Mouse (Mus musculus): ENCODE results near the gene Cnn3. TPM values are rescaled to one million over a fixed set of nuclear protein-coding genes. Genes with fewer than 3 reads are reported as not detected.
A peak's percentile ranks its signal among the peaks of the same experiment; 100 is the strongest.

Cnn3 gene
- polyA plus RNA-seq, 1 experiment from 2014 or later, result 488 TPM

GRCm38 (mm10) chr3:121481564-121481963, 55.3 kb downstream of the Cnn3 start:
- 20% methylated on average over 6 of the region's 6 CpGs for WGBS (ENCODE audit: insufficient replicate concordance)
- H3K4me3 ChIP-seq (ENCODE audit: low read depth, low read length), result no peak overlapping the region
- no peaks in the 10 kb centered on the region for H3K36me3 ChIP-seq (ENCODE audit: control insufficient read depth, insufficient read depth, low read length)
- peaks cover 9% of the 10 kb centered on the region for H3K4me1 ChIP-seq (ENCODE audit: control insufficient read depth, insufficient read depth, low read length)
- H3K4me2 ChIP-seq, result no peak overlapping the region
- ATAC-seq (replicated peaks; ENCODE audit: insufficient number of reproducible peaks, low FRiP score, low TSS enrichment), result no peak
- H3K27ac ChIP-seq (ENCODE audit: low read depth, low read length), result no peak overlapping the region
- no peak overlapping the region for H3K9ac ChIP-seq (ENCODE audit: low read depth, low read length)
- H3K27me3 ChIP-seq (ENCODE audit: control insufficient read depth, insufficient read depth, low read length), result no peaks in the 10 kb centered on the region
- H3K9me3 ChIP-seq (replicated peaks; ENCODE audit: control insufficient read depth, low read length), result no peaks in the 10 kb centered on the region

- Histone ChIP-seq H3K4me3 (ENCODE audit: low read depth, low read length) (no peak overlapping the region), H3K27me3 (ENCODE audit: control insufficient read depth, insufficient read depth, low read length) (no peaks in the 10 kb centered on the region), H3K4me2 (no peak overlapping the region), H3K9ac (ENCODE audit: low read depth, low read length) (no peak overlapping the region), H3K36me3 (ENCODE audit: control insufficient read depth, insufficient read depth, low read length) (no peaks in the 10 kb centered on the region), H3K4me1 (ENCODE audit: control insufficient read depth, insufficient read depth, low read length) (peaks cover 9% of the 10 kb centered on the region), H3K27ac (ENCODE audit: low read depth, low read length) (no peak overlapping the region), H3K9me3 (replicated peaks; ENCODE audit: control insufficient read depth, low read length) (no peaks in the 10 kb centered on the region)
- WGBS (ENCODE audit: insufficient replicate concordance), result 49% methylated on average over 25 of the region's 25 CpGs
- ATAC-seq (replicated peaks; ENCODE audit: insufficient number of reproducible peaks, low FRiP score, low TSS enrichment), result no peak
Measured at GRCm38 (mm10) chr3:121483266-121484161, 57.2 kb downstream of the Cnn3 start.

GRCm38 (mm10) chr3:121485201-121485600, 58.9 kb downstream of the Cnn3 start:
- ATAC-seq (replicated peaks; ENCODE audit: insufficient number of reproducible peaks, low FRiP score, low TSS enrichment), result no peak
- H3K4me3 ChIP-seq (ENCODE audit: low read depth, low read length), result no peak overlapping the region
- H3K27me3 ChIP-seq (ENCODE audit: control insufficient read depth, insufficient read depth, low read length), result no peaks in the 10 kb centered on the region
- no peaks in the 10 kb centered on the region for H3K36me3 ChIP-seq (ENCODE audit: control insufficient read depth, insufficient read depth, low read length)
- no peak overlapping the region for H3K9ac ChIP-seq (ENCODE audit: low read depth, low read length)
- no peak overlapping the region for H3K27ac ChIP-seq (ENCODE audit: low read depth, low read length)
- H3K9me3 ChIP-seq (replicated peaks; ENCODE audit: control insufficient read depth, low read length), result no peaks in the 10 kb centered on the region
- H3K4me1 ChIP-seq (ENCODE audit: control insufficient read depth, insufficient read depth, low read length), result peaks cover 18% of the 10 kb centered on the region
- no peak overlapping the region for H3K4me2 ChIP-seq
- WGBS (ENCODE audit: insufficient replicate concordance), result 74% methylated on average over 2 of the region's 2 CpGs

GRCm38 (mm10) chr3:121489462-121490118, 63.3 kb downstream of the Cnn3 start:
- no peaks in the 10 kb centered on the region for H3K27me3 ChIP-seq (ENCODE audit: control insufficient read depth, insufficient read depth, low read length)
- WGBS (ENCODE audit: insufficient replicate concordance), result 72% methylated on average over 12 of the region's 12 CpGs
- no peak overlapping the region for H3K9ac ChIP-seq (ENCODE audit: low read depth, low read length)
- H3K9me3 ChIP-seq (replicated peaks; ENCODE audit: control insufficient read depth, low read length), result no peaks in the 10 kb centered on the region
- no peak for ATAC-seq (replicated peaks; ENCODE audit: insufficient number of reproducible peaks, low FRiP score, low TSS enrichment)
- H3K4me3 ChIP-seq (ENCODE audit: low read depth, low read length), result no peak overlapping the region
- no peak overlapping the region for H3K4me2 ChIP-seq
- H3K4me1 ChIP-seq (ENCODE audit: control insufficient read depth, insufficient read depth, low read length), result peaks cover 15% of the 10 kb centered on the region
- no peaks in the 10 kb centered on the region for H3K36me3 ChIP-seq (ENCODE audit: control insufficient read depth, insufficient read depth, low read length)
- H3K27ac ChIP-seq (ENCODE audit: low read depth, low read length), result no peak overlapping the region

GRCm38 (mm10) chr3:121490941-121491340, 64.6 kb downstream of the Cnn3 start:
- 39% methylated on average over 5 of the region's 5 CpGs for WGBS (ENCODE audit: insufficient replicate concordance)
- no peaks in the 10 kb centered on the region for H3K27me3 ChIP-seq (ENCODE audit: control insufficient read depth, insufficient read depth, low read length)
- H3K36me3 ChIP-seq (ENCODE audit: control insufficient read depth, insufficient read depth, low read length), result no peaks in the 10 kb centered on the region
- H3K4me2 ChIP-seq, result no peak overlapping the region
- no peaks in the 10 kb centered on the region for H3K9me3 ChIP-seq (replicated peaks; ENCODE audit: control insufficient read depth, low read length)
- H3K9ac ChIP-seq (ENCODE audit: low read depth, low read length), result no peak overlapping the region
- no peak for ATAC-seq (replicated peaks; ENCODE audit: insufficient number of reproducible peaks, low FRiP score, low TSS enrichment)
- H3K27ac ChIP-seq (ENCODE audit: low read depth, low read length), result no peak overlapping the region
- no peak overlapping the region for H3K4me3 ChIP-seq (ENCODE audit: low read depth, low read length)
- peaks cover 15% of the 10 kb centered on the region for H3K4me1 ChIP-seq (ENCODE audit: control insufficient read depth, insufficient read depth, low read length)

- Histone ChIP-seq H3K4me2 (no peak overlapping the region), H3K4me1 (ENCODE audit: control insufficient read depth, insufficient read depth, low read length) (peaks cover 15% of the 10 kb centered on the region), H3K4me3 (ENCODE audit: low read depth, low read length) (no peak overlapping the region), H3K9me3 (replicated peaks; ENCODE audit: control insufficient read depth, low read length) (no peaks in the 10 kb centered on the region), H3K36me3 (ENCODE audit: control insufficient read depth, insufficient read depth, low read length) (no peaks in the 10 kb centered on the region), H3K9ac (ENCODE audit: low read depth, low read length) (no peak overlapping the region), H3K27ac (ENCODE audit: low read depth, low read length) (no peak overlapping the region), H3K27me3 (ENCODE audit: control insufficient read depth, insufficient read depth, low read length) (no peaks in the 10 kb centered on the region)
- no peak for ATAC-seq (replicated peaks; ENCODE audit: insufficient number of reproducible peaks, low FRiP score, low TSS enrichment)
- WGBS (ENCODE audit: insufficient replicate concordance), result 51% methylated on average over 5 of the region's 5 CpGs
Measured at GRCm38 (mm10) chr3:121492026-121492425, 65.7 kb downstream of the Cnn3 start.

GRCm38 (mm10) chr3:121493997-121494421, 67.7 kb downstream of the Cnn3 start:
- Histone ChIP-seq H3K27ac (ENCODE audit: low read depth, low read length) (no peak overlapping the region), H3K4me3 (ENCODE audit: low read depth, low read length) (no peak overlapping the region), H3K4me2 (no peak overlapping the region), H3K36me3 (ENCODE audit: control insufficient read depth, insufficient read depth, low read length) (no peaks in the 10 kb centered on the region), H3K9me3 (replicated peaks; ENCODE audit: control insufficient read depth, low read length) (no peaks in the 10 kb centered on the region), H3K9ac (ENCODE audit: low read depth, low read length) (no peak overlapping the region), H3K27me3 (ENCODE audit: control insufficient read depth, insufficient read depth, low read length) (no peaks in the 10 kb centered on the region), H3K4me1 (ENCODE audit: control insufficient read depth, insufficient read depth, low read length) (peaks cover 15% of the 10 kb centered on the region)
- WGBS (ENCODE audit: insufficient replicate concordance), result 79% methylated on average over 7 of the region's 7 CpGs
- no peak for ATAC-seq (replicated peaks; ENCODE audit: insufficient number of reproducible peaks, low FRiP score, low TSS enrichment)

GRCm38 (mm10) chr3:121500225-121500624, 73.9 kb downstream of the Cnn3 start:
- no peak overlapping the region for H3K9ac ChIP-seq (ENCODE audit: low read depth, low read length)
- WGBS (ENCODE audit: insufficient replicate concordance), result 47% methylated on average over 10 of the region's 10 CpGs
- no peak for ATAC-seq (replicated peaks; ENCODE audit: insufficient number of reproducible peaks, low FRiP score, low TSS enrichment)
- H3K4me1 ChIP-seq (ENCODE audit: control insufficient read depth, insufficient read depth, low read length), result no peaks in the 10 kb centered on the region
- no peaks in the 10 kb centered on the region for H3K27me3 ChIP-seq (ENCODE audit: control insufficient read depth, insufficient read depth, low read length)
- no peak overlapping the region for H3K27ac ChIP-seq (ENCODE audit: low read depth, low read length)
- no peaks in the 10 kb centered on the region for H3K36me3 ChIP-seq (ENCODE audit: control insufficient read depth, insufficient read depth, low read length)
- H3K4me3 ChIP-seq (ENCODE audit: low read depth, low read length), result no peak overlapping the region
- 0 out of 2 replicates have a peak overlapping the region, but pooled peaks have one; percentile 3 for H3K4me2 ChIP-seq
- no peaks in the 10 kb centered on the region for H3K9me3 ChIP-seq (replicated peaks; ENCODE audit: control insufficient read depth, low read length)

Measured in heart, embryonic 11.5 days (tissue).